Mouse (Mus musculus): ENCODE data around the gene Gtsf1l. TPM values are rescaled to one million over a fixed set of nuclear protein-coding genes. Genes with fewer than 3 reads are reported as not detected.
A peak's percentile ranks its signal among the peaks of the same experiment; 100 is the strongest.

Gtsf1l gene
- 34.9 and 36.3 TPM in 2 replicates for polyA plus RNA-seq (2011; ENCODE audit: insufficient read depth, insufficient read length, low read depth, missing spikeins)

DNA sequence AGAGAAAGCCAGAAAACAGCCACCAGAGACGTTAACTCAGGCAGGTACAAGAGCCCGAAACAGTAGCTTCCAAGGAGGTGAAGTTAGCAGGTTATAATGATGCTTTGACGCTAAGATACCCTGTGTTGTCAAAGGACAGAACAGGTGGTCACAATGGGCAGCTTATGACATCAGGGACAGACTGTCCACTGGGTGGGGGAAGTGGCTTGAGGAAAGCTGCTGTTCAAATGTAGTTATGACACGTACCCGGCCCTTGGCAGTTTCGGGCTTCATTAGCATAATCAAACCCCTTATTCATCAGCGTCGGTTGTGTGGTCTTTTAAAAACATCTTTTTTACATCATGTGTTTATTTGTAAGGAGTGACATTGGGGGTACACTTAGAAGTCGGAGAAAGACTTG lies at the start of gene Gtsf1l:
Gtsf1l (minus strand) TSS at position 128 of the 400 bp plus-strand sequence.
- H3K27me3 ChIP-seq (ENCODE audit: control insufficient read depth, insufficient read depth, low read length, poor library complexity, severe bottlenecking): no peaks in the 10 kb centered on the region
- H3K4me1 ChIP-seq (ENCODE audit: control insufficient read depth, insufficient read depth, low read length): no peaks in the 10 kb centered on the region
- peak within 1 kb of the TSS; percentile 96 for H3K4me3 ChIP-seq (ENCODE audit: low read depth, low read length)
- peaks cover 24% of the 10 kb centered on the region for H3K36me3 ChIP-seq (ENCODE audit: control insufficient read depth, insufficient read depth, low read length, poor library complexity, severe bottlenecking)
- TF ChIP-seq EP300 (IDR thresholded peaks at IDR 0.05; ENCODE audit: insufficient read depth, low read depth, low read length): no peak
- no peak for TF ChIP-seq CTCF (IDR thresholded peaks at IDR 0.05; ENCODE audit: low read depth, low read length)
- TF ChIP-seq POLR2A (IDR thresholded peaks at IDR 0.05; ENCODE audit: insufficient read depth, low read length): no peak
- H3K27ac ChIP-seq (ENCODE audit: insufficient read depth, low read length): peak within 1 kb of the TSS; percentile 51; the same call in 1 of the 2 replicates
- H3K9me3 ChIP-seq (replicated peaks; ENCODE audit: control insufficient read depth, insufficient read depth, low read length, poor library complexity, severe bottlenecking): no peaks in the 10 kb centered on the region
- peak within 1 kb of the TSS; percentile 86 for H3K9ac ChIP-seq (ENCODE audit: low read depth, poor library complexity, severe bottlenecking)

- Histone ChIP-seq H3K4me3 (ENCODE audit: low read depth, low read length) (no peak overlapping the region), H3K27ac (ENCODE audit: insufficient read depth, low read length) (no peak overlapping the region), H3K4me1 (ENCODE audit: control insufficient read depth, insufficient read depth, low read length) (no peaks in the 10 kb centered on the region), H3K27me3 (ENCODE audit: control insufficient read depth, insufficient read depth, low read length, poor library complexity, severe bottlenecking) (no peaks in the 10 kb centered on the region), H3K36me3 (ENCODE audit: control insufficient read depth, insufficient read depth, low read length, poor library complexity, severe bottlenecking) (no peaks in the 10 kb centered on the region), H3K9ac (ENCODE audit: low read depth, poor library complexity, severe bottlenecking) (no peak overlapping the region), H3K9me3 (replicated peaks; ENCODE audit: control insufficient read depth, insufficient read depth, low read length, poor library complexity, severe bottlenecking) (no peaks in the 10 kb centered on the region)
- TF ChIP-seq POLR2A (IDR thresholded peaks at IDR 0.05; ENCODE audit: insufficient read depth, low read length) (no peak), CTCF (IDR thresholded peaks at IDR 0.05; ENCODE audit: low read depth, low read length) (no peak), EP300 (IDR thresholded peaks at IDR 0.05; ENCODE audit: insufficient read depth, low read depth, low read length) (no peak)
These were observed 49.3 kb upstream of the Gtsf1l start for GRCm38 (mm10) chr2:163136996-163137395.

DNA sequence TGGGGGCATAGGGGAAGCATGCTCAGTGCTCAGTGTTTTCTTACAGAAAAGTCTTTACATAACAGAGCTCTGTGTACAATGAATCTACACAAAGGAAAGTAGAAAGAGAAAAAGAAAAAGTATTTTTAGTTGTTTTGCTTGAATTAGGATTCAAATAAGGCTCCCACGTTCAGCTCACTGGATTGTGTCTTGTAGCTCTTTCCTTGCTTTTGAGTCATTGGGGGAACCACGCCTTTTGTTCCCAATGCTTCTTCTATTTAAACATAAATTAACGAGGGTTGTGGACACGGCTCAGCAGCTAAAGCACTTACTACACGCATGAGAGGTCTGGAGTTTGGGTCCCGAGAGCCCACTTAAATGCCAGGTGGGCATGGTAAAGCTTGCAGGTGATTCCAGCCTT lies 48.3 kb upstream of the Gtsf1l start:
- Histone ChIP-seq H3K4me3 (ENCODE audit: low read depth, low read length) (no peak overlapping the region), H3K4me1 (ENCODE audit: control insufficient read depth, insufficient read depth, low read length) (no peaks in the 10 kb centered on the region), H3K9ac (ENCODE audit: low read depth, poor library complexity, severe bottlenecking) (no peak overlapping the region), H3K27me3 (ENCODE audit: control insufficient read depth, insufficient read depth, low read length, poor library complexity, severe bottlenecking) (no peaks in the 10 kb centered on the region), H3K9me3 (replicated peaks; ENCODE audit: control insufficient read depth, insufficient read depth, low read length, poor library complexity, severe bottlenecking) (no peaks in the 10 kb centered on the region), H3K27ac (ENCODE audit: insufficient read depth, low read length) (no peak overlapping the region), H3K36me3 (ENCODE audit: control insufficient read depth, insufficient read depth, low read length, poor library complexity, severe bottlenecking) (no peaks in the 10 kb centered on the region)
- TF ChIP-seq POLR2A (IDR thresholded peaks at IDR 0.05; ENCODE audit: insufficient read depth, low read length) (no peak), EP300 (IDR thresholded peaks at IDR 0.05; ENCODE audit: insufficient read depth, low read depth, low read length) (no peak)

- Histone ChIP-seq H3K4me3 (ENCODE audit: low read depth, low read length) (no peak overlapping the region), H3K9ac (ENCODE audit: low read depth, poor library complexity, severe bottlenecking) (no peak overlapping the region), H3K4me1 (ENCODE audit: control insufficient read depth, insufficient read depth, low read length) (no peaks in the 10 kb centered on the region), H3K36me3 (ENCODE audit: control insufficient read depth, insufficient read depth, low read length, poor library complexity, severe bottlenecking) (no peaks in the 10 kb centered on the region), H3K27ac (ENCODE audit: insufficient read depth, low read length) (no peak overlapping the region), H3K9me3 (replicated peaks; ENCODE audit: control insufficient read depth, insufficient read depth, low read length, poor library complexity, severe bottlenecking) (no peaks in the 10 kb centered on the region; the same call in 1 of the 2 replicates), H3K27me3 (ENCODE audit: control insufficient read depth, insufficient read depth, low read length, poor library complexity, severe bottlenecking) (no peaks in the 10 kb centered on the region)
- TF ChIP-seq EP300 (IDR thresholded peaks at IDR 0.05; ENCODE audit: insufficient read depth, low read depth, low read length): no peak
- no peak for TF ChIP-seq CTCF (IDR thresholded peaks at IDR 0.05; ENCODE audit: low read depth, low read length)
- no peak for TF ChIP-seq POLR2A (IDR thresholded peaks at IDR 0.05; ENCODE audit: insufficient read depth, low read length)
These were observed 44.7 kb upstream of the Gtsf1l start for GRCm38 (mm10) chr2:163132314-163132713.

DNA sequence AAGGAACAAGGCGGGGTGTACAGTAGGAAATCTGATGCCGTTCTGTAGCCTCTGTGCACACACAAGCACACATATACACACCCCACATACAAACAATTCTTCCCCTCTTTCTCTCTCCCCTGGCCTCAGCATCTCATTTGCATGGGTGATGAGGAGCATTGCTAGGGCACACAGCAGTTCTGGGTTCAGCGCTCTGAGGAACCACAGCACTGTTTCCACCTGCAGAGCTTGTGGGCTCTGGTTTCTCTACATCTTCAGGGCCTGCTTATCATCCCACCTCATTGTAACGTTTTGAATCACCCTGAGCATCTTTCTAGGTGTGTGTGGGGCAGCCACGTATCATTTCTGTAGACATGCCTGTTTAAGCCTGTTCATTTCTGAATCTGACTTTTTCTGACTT lies 43.2 kb upstream of the Gtsf1l start:
- no peak overlapping the region for H3K27ac ChIP-seq (ENCODE audit: insufficient read depth, low read length)
- no peak overlapping the region for H3K4me3 ChIP-seq (ENCODE audit: low read depth, low read length)
- no peaks in the 10 kb centered on the region; the same call in 1 of the 2 replicates for H3K9me3 ChIP-seq (replicated peaks; ENCODE audit: control insufficient read depth, insufficient read depth, low read length, poor library complexity, severe bottlenecking)
- TF ChIP-seq EP300 (IDR thresholded peaks at IDR 0.05; ENCODE audit: insufficient read depth, low read depth, low read length): no peak
- no peak for TF ChIP-seq POLR2A (IDR thresholded peaks at IDR 0.05; ENCODE audit: insufficient read depth, low read length)
- TF ChIP-seq CTCF (IDR thresholded peaks at IDR 0.05; ENCODE audit: low read depth, low read length): no peak
- no peaks in the 10 kb centered on the region for H3K36me3 ChIP-seq (ENCODE audit: control insufficient read depth, insufficient read depth, low read length, poor library complexity, severe bottlenecking)
- H3K9ac ChIP-seq (ENCODE audit: low read depth, poor library complexity, severe bottlenecking): no peak overlapping the region
- H3K4me1 ChIP-seq (ENCODE audit: control insufficient read depth, insufficient read depth, low read length): no peaks in the 10 kb centered on the region
- no peaks in the 10 kb centered on the region for H3K27me3 ChIP-seq (ENCODE audit: control insufficient read depth, insufficient read depth, low read length, poor library complexity, severe bottlenecking)

GRCm38 (mm10) chr2:163123496-163123895 lies 35.8 kb upstream of the Gtsf1l start:
- H3K9me3 ChIP-seq (replicated peaks; ENCODE audit: control insufficient read depth, insufficient read depth, low read length, poor library complexity, severe bottlenecking): no peaks in the 10 kb centered on the region; the same call in 1 of the 2 replicates
- no peaks in the 10 kb centered on the region for H3K36me3 ChIP-seq (ENCODE audit: control insufficient read depth, insufficient read depth, low read length, poor library complexity, severe bottlenecking)
- no peak overlapping the region for H3K27ac ChIP-seq (ENCODE audit: insufficient read depth, low read length)
- no peak overlapping the region for H3K4me3 ChIP-seq (ENCODE audit: low read depth, low read length)
- H3K9ac ChIP-seq (ENCODE audit: low read depth, poor library complexity, severe bottlenecking): no peak overlapping the region
- H3K4me1 ChIP-seq (ENCODE audit: control insufficient read depth, insufficient read depth, low read length): no peaks in the 10 kb centered on the region
- no peak for TF ChIP-seq EP300 (IDR thresholded peaks at IDR 0.05; ENCODE audit: insufficient read depth, low read depth, low read length)
- no peak for TF ChIP-seq POLR2A (IDR thresholded peaks at IDR 0.05; ENCODE audit: insufficient read depth, low read length)
- TF ChIP-seq CTCF (IDR thresholded peaks at IDR 0.05; ENCODE audit: low read depth, low read length): no peak
- H3K27me3 ChIP-seq (ENCODE audit: control insufficient read depth, insufficient read depth, low read length, poor library complexity, severe bottlenecking): no peaks in the 10 kb centered on the region

All from ES-Bruce4 (cell line).